Mouse (Mus musculus): Measurements from ENCODE around the gene Ankrd33. TPM values are rescaled to one million over a fixed set of nuclear protein-coding genes. Genes with fewer than 3 reads are reported as not detected.

The Ankrd33 gene
- polyA plus RNA-seq, 1 experiment from 2014 or later, result not detected

GRCm38 (mm10) chr15:101142672-101143071, 27.1 kb downstream of the Ankrd33 start:
- H3K27ac ChIP-seq (ENCODE audit: low read length), result no peak overlapping the region
- no peaks in the 10 kb centered on the region for H3K9me3 ChIP-seq (ENCODE audit: low read length)
- WGBS, result 40% methylated on average over 8 of the region's 8 CpGs
- H3K4me3 ChIP-seq (ENCODE audit: low read length), result no peak overlapping the region
- no peak for ATAC-seq (ENCODE audit: low FRiP score, low TSS enrichment)
- no peak overlapping the region for H3K9ac ChIP-seq (replicated peaks; ENCODE audit: low read length)
- H3K4me1 ChIP-seq (ENCODE audit: insufficient read depth, low read length), result peaks cover 78% of the 10 kb centered on the region
- no peaks in the 10 kb centered on the region for H3K27me3 ChIP-seq (ENCODE audit: insufficient read depth, low read length)
- H3K36me3 ChIP-seq (ENCODE audit: insufficient read depth, low read length), result peaks cover 3% of the 10 kb centered on the region; the same call in 1 of the 2 replicates
- H3K4me2 ChIP-seq (replicated peaks; ENCODE audit: low read depth, low read length), result no peak overlapping the region

DNA sequence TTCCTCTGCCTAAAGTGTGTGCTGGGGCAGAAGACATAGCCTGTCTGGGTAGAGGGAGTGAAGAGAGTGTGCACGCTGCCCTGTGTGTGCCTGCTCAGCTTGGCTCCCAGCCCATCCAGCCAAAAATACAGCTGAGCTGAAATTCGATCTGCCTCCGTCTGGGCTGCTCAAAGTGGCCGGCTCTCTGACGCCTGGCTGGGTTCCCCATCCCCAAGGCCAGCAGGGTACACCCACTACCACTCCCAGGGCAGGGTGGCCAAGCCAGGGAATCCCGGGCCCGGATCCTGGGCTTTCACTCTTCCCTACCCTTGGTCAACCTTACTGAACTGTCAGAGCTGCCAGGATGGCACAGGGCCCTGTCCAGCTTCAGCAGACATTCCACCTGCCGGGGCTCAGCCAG, 27.9 kb downstream of the Ankrd33 start:
- H3K4me2 ChIP-seq (replicated peaks; ENCODE audit: low read depth, low read length), result no peak overlapping the region; the same call in 1 of the 2 replicates

DNA sequence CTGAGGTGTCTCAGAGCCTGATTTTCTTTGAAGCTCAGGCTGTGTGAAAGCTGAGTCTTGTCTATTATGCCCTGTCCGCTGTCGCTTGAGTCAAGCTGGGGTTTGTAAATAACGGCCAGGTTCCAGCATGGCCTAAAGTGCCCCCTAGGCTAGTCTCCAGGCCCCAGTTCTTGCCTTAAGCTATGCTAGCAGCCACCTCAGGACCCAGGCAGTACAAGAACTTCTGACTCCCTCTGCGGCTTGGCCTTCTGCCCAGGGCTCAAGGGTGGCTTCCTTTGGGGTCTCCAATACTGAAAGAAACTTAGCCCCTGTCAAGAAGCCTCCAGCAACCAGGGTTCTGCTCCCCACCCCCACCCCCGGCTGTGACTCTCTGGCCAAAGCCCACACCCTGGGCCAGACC, 28.6 kb downstream of the Ankrd33 start:
- ATAC-seq (ENCODE audit: low FRiP score, low TSS enrichment), result no peak
- Histone ChIP-seq H3K4me1 (ENCODE audit: insufficient read depth, low read length) (peaks cover 81% of the 10 kb centered on the region), H3K27ac (ENCODE audit: low read length) (peak overlapping the region; percentile 60), H3K36me3 (ENCODE audit: insufficient read depth, low read length) (no peaks in the 10 kb centered on the region), H3K4me3 (ENCODE audit: low read length) (no peak overlapping the region), H3K4me2 (replicated peaks; ENCODE audit: low read depth, low read length) (no peak overlapping the region), H3K9me3 (ENCODE audit: low read length) (no peaks in the 10 kb centered on the region), H3K27me3 (ENCODE audit: insufficient read depth, low read length) (no peaks in the 10 kb centered on the region), H3K9ac (replicated peaks; ENCODE audit: low read length) (no peak overlapping the region)
- WGBS, result 72% methylated on average over 5 of the region's 5 CpGs

More for the DNA sequence above, 27.9 kb downstream of the Ankrd33 start:
- Histone ChIP-seq H3K36me3 (ENCODE audit: insufficient read depth, low read length) (no peaks in the 10 kb centered on the region), H3K4me1 (ENCODE audit: insufficient read depth, low read length) (peaks cover 85% of the 10 kb centered on the region), H3K27ac (ENCODE audit: low read length) (peak overlapping the region; percentile 63), H3K9ac (replicated peaks; ENCODE audit: low read length) (0 out of 2 replicates have a peak overlapping the region, but pooled peaks have one; percentile 18), H3K27me3 (ENCODE audit: insufficient read depth, low read length) (no peaks in the 10 kb centered on the region), H3K9me3 (ENCODE audit: low read length) (no peaks in the 10 kb centered on the region), H3K4me3 (ENCODE audit: low read length) (no peak overlapping the region)
- ATAC-seq (ENCODE audit: low FRiP score, low TSS enrichment), result peak; percentile 16; the same call in 1 of the 2 replicates
- WGBS, result 16% methylated on average over 8 of the region's 8 CpGs

DNA sequence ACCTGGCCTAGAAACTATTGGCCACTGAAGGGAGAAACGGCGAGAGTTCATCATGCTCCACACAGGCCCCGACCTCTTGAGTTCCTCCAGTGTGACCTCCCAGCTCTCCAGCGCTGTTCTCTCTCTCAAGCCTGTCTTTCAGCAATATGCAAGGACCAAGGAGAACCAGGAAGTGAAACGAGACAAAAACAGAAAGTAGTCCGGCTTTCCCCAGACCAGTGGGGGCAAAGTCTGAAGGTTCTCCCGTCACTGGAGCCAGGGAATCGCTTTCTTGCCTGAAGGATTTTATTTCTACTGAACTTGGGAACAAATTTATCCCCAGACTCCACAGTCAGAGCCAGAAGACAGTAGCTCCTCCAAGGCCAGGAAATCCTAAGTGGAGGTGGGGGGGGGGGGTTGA, 29.2 kb downstream of the Ankrd33 start:
- Histone ChIP-seq H3K27ac (ENCODE audit: low read length) (peak overlapping the region; percentile 60), H3K36me3 (ENCODE audit: insufficient read depth, low read length) (no peaks in the 10 kb centered on the region), H3K4me3 (ENCODE audit: low read length) (no peak overlapping the region), H3K4me2 (replicated peaks; ENCODE audit: low read depth, low read length) (no peak overlapping the region), H3K9ac (replicated peaks; ENCODE audit: low read length) (no peak overlapping the region), H3K9me3 (ENCODE audit: low read length) (no peaks in the 10 kb centered on the region), H3K27me3 (ENCODE audit: insufficient read depth, low read length) (no peaks in the 10 kb centered on the region), H3K4me1 (ENCODE audit: insufficient read depth, low read length) (peaks cover 75% of the 10 kb centered on the region)
- 67% methylated on average over 8 of the region's 8 CpGs for WGBS
- no peak for ATAC-seq (ENCODE audit: low FRiP score, low TSS enrichment)

DNA sequence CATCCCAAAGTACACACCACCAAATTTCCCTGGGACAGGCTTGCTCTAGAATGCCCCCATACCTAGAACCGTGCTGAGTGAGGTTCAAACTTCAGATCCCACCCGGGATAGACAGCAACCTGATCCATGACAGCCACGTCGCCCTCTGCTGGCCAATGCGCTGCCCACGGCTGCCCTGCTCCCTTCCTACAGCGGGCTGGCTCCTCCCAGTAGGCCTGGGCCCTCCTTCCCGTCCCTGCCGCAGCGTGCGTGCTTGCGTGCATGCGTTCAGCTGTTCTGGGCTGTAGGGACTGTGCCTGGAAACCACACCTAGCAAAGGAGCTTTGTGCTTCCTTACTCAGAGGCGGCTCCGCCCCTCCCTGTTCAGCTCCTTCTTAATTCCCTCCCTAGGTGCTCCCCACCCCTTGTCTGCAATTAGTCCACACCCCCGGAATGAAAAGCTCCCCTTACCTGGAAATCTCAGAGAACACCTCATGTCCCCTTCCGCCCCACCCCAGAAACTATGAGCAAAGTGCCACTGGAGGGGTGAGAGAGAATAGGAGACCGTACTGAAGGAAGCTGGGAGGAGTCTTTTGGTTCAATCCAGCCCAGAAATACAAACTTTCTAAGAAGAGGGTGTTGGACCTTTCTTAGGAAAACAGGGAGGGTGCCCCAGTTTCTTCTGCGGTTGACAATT, 30.0 kb downstream of the Ankrd33 start:
- Histone ChIP-seq H3K4me3 (ENCODE audit: low read length) (peak overlapping the region; percentile 13; the same call in 1 of the 2 replicates), H3K9me3 (ENCODE audit: low read length) (no peaks in the 10 kb centered on the region), H3K4me2 (replicated peaks; ENCODE audit: low read depth, low read length) (peak overlapping the region; percentile 50), H3K9ac (replicated peaks; ENCODE audit: low read length) (peak overlapping the region; percentile 65), H3K27me3 (ENCODE audit: insufficient read depth, low read length) (no peaks in the 10 kb centered on the region), H3K4me1 (ENCODE audit: insufficient read depth, low read length) (peaks cover 67% of the 10 kb centered on the region), H3K27ac (ENCODE audit: low read length) (peak overlapping the region; percentile 60), H3K36me3 (ENCODE audit: insufficient read depth, low read length) (no peaks in the 10 kb centered on the region)
- WGBS, result 11% methylated on average over 19 of the region's 19 CpGs
- ATAC-seq (ENCODE audit: low FRiP score, low TSS enrichment), result peak; percentile 90

DNA sequence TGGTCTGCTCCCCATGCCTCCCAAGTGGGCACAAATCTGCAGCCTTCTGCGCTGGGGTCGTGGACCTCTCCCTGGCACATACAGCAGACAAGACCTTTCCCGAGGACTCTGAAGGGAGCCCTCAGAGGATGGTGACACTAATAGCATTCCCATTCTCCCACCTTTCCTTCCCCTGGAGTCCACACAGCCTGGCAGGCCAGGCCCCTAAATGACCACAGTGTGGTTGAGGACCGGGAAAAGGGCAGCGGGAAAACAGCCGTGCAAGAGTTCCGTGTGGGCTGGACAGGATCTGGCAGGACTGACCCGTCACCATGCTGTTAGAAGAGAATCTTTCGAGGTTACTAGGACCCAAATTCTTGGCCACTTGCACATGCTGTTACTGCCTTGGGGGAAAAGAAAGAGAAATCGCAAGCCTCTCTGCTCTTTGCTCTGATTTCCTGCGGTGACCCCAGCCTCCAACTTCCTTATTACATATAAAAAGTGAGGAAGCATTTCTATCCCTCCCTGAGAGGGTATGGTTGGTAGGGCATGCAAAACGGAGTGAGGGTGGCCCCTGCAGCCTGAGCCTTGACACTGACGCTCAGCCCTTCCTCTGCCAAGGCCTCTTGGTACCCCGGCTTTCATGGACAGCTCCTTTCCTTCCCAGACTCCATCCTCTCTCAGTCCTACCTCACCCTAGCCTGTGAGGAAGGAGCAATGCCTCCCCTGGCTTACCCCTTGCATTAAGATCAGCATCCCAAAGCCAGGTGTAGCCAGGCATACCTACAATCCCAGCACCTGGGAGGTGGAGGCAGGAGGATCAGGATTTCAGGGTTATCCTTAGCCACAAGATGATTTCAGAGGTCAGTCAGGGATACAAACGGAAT, 30.8 kb downstream of the Ankrd33 start:
- H3K4me2 ChIP-seq (replicated peaks; ENCODE audit: low read depth, low read length), result peak overlapping the region; percentile 50

GRCm38 (mm10) chr15:101147115-101147909, 31.8 kb downstream of the Ankrd33 start:
- peaks cover 58% of the 10 kb centered on the region for H3K4me1 ChIP-seq (ENCODE audit: insufficient read depth, low read length)
- H3K27ac ChIP-seq (ENCODE audit: low read length), result 0 out of 2 replicates have a peak overlapping the region, but pooled peaks have one; percentile 40

More for the DNA sequence above, 30.8 kb downstream of the Ankrd33 start:
- Histone ChIP-seq H3K27me3 (ENCODE audit: insufficient read depth, low read length) (no peaks in the 10 kb centered on the region), H3K36me3 (ENCODE audit: insufficient read depth, low read length) (no peaks in the 10 kb centered on the region), H3K4me1 (ENCODE audit: insufficient read depth, low read length) (peaks cover 62% of the 10 kb centered on the region), H3K9me3 (ENCODE audit: low read length) (no peaks in the 10 kb centered on the region), H3K27ac (ENCODE audit: low read length) (peak overlapping the region; percentile 60; the same call in 1 of the 2 replicates), H3K9ac (replicated peaks; ENCODE audit: low read length) (peak overlapping the region; percentile 65), H3K4me3 (ENCODE audit: low read length) (no peak overlapping the region; the same call in 1 of the 2 replicates)
- no peak for ATAC-seq (ENCODE audit: low FRiP score, low TSS enrichment)
- 57% methylated on average over 15 of the region's 15 CpGs for WGBS

GRCm38 (mm10) chr15:101147910-101148273, 32.3 kb downstream of the Ankrd33 start:
- Histone ChIP-seq H3K9me3 (ENCODE audit: low read length) (no peaks in the 10 kb centered on the region), H3K27me3 (ENCODE audit: insufficient read depth, low read length) (no peaks in the 10 kb centered on the region), H3K4me1 (ENCODE audit: insufficient read depth, low read length) (peaks cover 54% of the 10 kb centered on the region), H3K4me2 (replicated peaks; ENCODE audit: low read depth, low read length) (no peak overlapping the region), H3K36me3 (ENCODE audit: insufficient read depth, low read length) (no peaks in the 10 kb centered on the region), H3K9ac (replicated peaks; ENCODE audit: low read length) (no peak overlapping the region), H3K27ac (ENCODE audit: low read length) (0 out of 2 replicates have a peak overlapping the region, but pooled peaks have one; percentile 40), H3K4me3 (ENCODE audit: low read length) (no peak overlapping the region)
- WGBS, result 53% methylated on average over 6 of the region's 6 CpGs
- ATAC-seq (ENCODE audit: low FRiP score, low TSS enrichment), result no peak

More at GRCm38 (mm10) chr15:101147115-101147909, 31.8 kb downstream of the Ankrd33 start:
- Histone ChIP-seq H3K9me3 (ENCODE audit: low read length) (no peaks in the 10 kb centered on the region), H3K36me3 (ENCODE audit: insufficient read depth, low read length) (no peaks in the 10 kb centered on the region), H3K4me3 (ENCODE audit: low read length) (no peak overlapping the region), H3K9ac (replicated peaks; ENCODE audit: low read length) (no peak overlapping the region), H3K4me2 (replicated peaks; ENCODE audit: low read depth, low read length) (no peak overlapping the region), H3K27me3 (ENCODE audit: insufficient read depth, low read length) (no peaks in the 10 kb centered on the region)
- WGBS, result 63% methylated on average over 16 of the region's 16 CpGs
- no peak for ATAC-seq (ENCODE audit: low FRiP score, low TSS enrichment)

GRCm38 (mm10) chr15:101148604-101149003, 33.0 kb downstream of the Ankrd33 start:
- Histone ChIP-seq H3K4me3 (ENCODE audit: low read length) (no peak overlapping the region), H3K36me3 (ENCODE audit: insufficient read depth, low read length) (no peaks in the 10 kb centered on the region), H3K4me1 (ENCODE audit: insufficient read depth, low read length) (peaks cover 53% of the 10 kb centered on the region), H3K27me3 (ENCODE audit: insufficient read depth, low read length) (no peaks in the 10 kb centered on the region), H3K9me3 (ENCODE audit: low read length) (no peaks in the 10 kb centered on the region), H3K27ac (ENCODE audit: low read length) (0 out of 2 replicates have a peak overlapping the region, but pooled peaks have one; percentile 20), H3K4me2 (replicated peaks; ENCODE audit: low read depth, low read length) (no peak overlapping the region), H3K9ac (replicated peaks; ENCODE audit: low read length) (no peak overlapping the region)
- WGBS, result 67% methylated on average over 6 of the region's 6 CpGs
- no peak for ATAC-seq (ENCODE audit: low FRiP score, low TSS enrichment)

All from kidney, embryonic 16.5 days (tissue).